Mouse (Mus musculus) heart, embryonic 16.5 days (tissue): ENCODE results near the gene Brd9. TPM values are rescaled to one million over a fixed set of nuclear protein-coding genes. Genes with fewer than 3 reads are reported as not detected.
A peak's percentile ranks its signal among the peaks of the same experiment; 100 is the strongest.

Source experiments
- ATAC-seq: fragments of 200-750 bp; cut with Nextera tagmentation; replicated peaks from 2 replicates; pipeline ENCODE4 v1.8.0; 2017; ENCODE audit warnings: moderate number of reproducible peaks; ENCODE audit not compliant: insufficient read depth, low FRiP score; ENCODE audit errors: extremely low read depth
- H3K27ac ChIP-seq: fragments of 300-500 bp; sonication (generic); 2 replicates; pipeline ENCODE4 v1.5.1; 2014; ENCODE audit warnings: mild to moderate bottlenecking, low read length, control low read depth, moderate library complexity
- H3K27me3 ChIP-seq: fragments of 300-500 bp; sonication (generic); 2 replicates; pipeline ENCODE4 v1.6.1; 2014; ENCODE audit warnings: low read length, mixed read lengths; ENCODE audit not compliant: control insufficient read depth, insufficient read depth
- H3K36me3 ChIP-seq: fragments of 300-500 bp; sonication (generic); 2 replicates; pipeline ENCODE4 v1.6.1; 2014; ENCODE audit not compliant: control insufficient read depth, insufficient read depth
- H3K4me1 ChIP-seq: fragments of 300-500 bp; sonication (generic); 2 replicates; pipeline ENCODE4 v1.6.1; 2014; ENCODE audit warnings: low read length, mixed read lengths; ENCODE audit not compliant: control insufficient read depth, insufficient read depth
- H3K4me2 ChIP-seq: fragments of 300-500 bp; sonication (generic); 2 replicates; pipeline ENCODE4 v1.6.1; 2014; ENCODE audit warnings: low read depth, mild to moderate bottlenecking, control low read depth, low read length
- H3K4me3 ChIP-seq: fragments of 300-500 bp; sonication (generic); 2 replicates; pipeline ENCODE4 v1.5.1; 2014; ENCODE audit warnings: mild to moderate bottlenecking, control low read depth, low read length
- H3K9ac ChIP-seq: fragments of 300-500 bp; sonication (generic); 2 replicates; pipeline ENCODE4 v1.6.1; 2014; ENCODE audit warnings: low read length, control low read depth
- H3K9me3 ChIP-seq: fragments of 300-500 bp; sonication (generic); replicated peaks from 2 replicates; pipeline ENCODE4 v1.6.1; 2016; ENCODE audit warnings: low read length; ENCODE audit not compliant: control insufficient read depth
- WGBS: fragments of 180-500 bp; shearing (Covaris S2); extraction: QIAGEN DNeasy Blood & Tissue Kit; methylation state at CpG from one replicate; pipeline ENCODE4 v1.1.7; 2014; 5-methylcytosine and 5-hydroxymethylcytosine counted together
- polyA plus RNA-seq: library from polyadenylated mRNA; unstranded; fragments of >200 nt; fragmentation: Nextera tagmentation; extraction: Ambion mirVana; gene quantifications from 2 replicates; pipeline ENCODE4 v1.2.1, GENCODE M21; 2015

Brd9 gene
- 36.4 and 38.1 TPM in 2 replicates for polyA plus RNA-seq

DNA sequence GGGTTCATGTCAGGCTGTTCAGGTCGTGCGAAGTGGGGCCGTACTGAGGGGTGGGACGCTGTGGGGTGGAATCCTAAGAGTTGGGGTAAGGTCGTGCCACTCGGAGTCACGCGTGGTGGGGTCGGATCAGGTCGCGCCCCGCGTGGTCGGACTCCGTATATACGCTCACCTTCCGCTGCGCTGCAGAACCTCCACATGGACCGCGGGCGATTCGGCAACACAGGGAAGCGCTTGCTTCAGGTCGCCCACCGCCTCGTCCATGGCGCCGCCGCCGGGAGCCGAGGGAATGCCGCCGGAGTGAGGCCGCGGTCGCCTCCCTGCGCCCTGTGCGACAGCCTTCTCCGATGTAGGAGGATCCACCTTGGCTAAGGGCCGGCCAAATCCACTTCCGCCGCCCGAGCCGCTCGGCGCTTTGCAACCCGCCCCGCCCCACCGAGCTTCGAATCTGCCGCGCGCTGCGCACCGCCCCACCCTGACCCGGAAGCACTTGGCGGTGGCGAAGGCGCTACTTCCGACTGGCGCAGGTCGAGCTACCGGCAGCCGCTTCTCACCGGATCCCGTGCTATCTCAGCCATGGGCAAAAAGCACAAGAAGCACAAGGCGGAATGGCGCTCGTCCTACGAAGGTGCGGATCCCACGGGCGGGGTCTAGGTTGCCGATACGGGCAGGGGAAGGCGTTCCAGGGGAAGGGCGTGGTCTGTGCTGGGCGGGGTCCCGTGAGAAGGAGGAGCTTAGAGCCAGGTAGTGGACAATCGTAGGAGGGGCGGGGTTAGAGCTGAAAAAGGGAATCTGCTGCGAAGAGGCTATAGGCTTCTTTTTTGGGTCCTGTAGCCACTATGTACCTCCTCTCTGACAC, at the start of gene Brd9, which contains the start of gene Trip13:
Brd9 (plus strand) TSS at position 491 of the 856 bp plus-strand sequence.
Trip13 (minus strand) TSS at position 464 of the 856 bp plus-strand sequence.
- peak; percentile 93 for ATAC-seq
- H3K9ac ChIP-seq: peak within 1 kb of the TSS; percentile 79
- under 1% methylated on average over 82 of the region's 82 CpGs for WGBS
- H3K27ac ChIP-seq: peak within 1 kb of the TSS; percentile 91
- no peaks in the 10 kb centered on the region for H3K9me3 ChIP-seq
- H3K27me3 ChIP-seq: no peaks in the 10 kb centered on the region
- H3K36me3 ChIP-seq: peaks cover 20% of the 10 kb centered on the region
- H3K4me3 ChIP-seq: peak within 1 kb of the TSS; percentile 80
- H3K4me2 ChIP-seq: peak within 1 kb of the TSS; percentile 72
- peaks cover 8% of the 10 kb centered on the region for H3K4me1 ChIP-seq

DNA sequence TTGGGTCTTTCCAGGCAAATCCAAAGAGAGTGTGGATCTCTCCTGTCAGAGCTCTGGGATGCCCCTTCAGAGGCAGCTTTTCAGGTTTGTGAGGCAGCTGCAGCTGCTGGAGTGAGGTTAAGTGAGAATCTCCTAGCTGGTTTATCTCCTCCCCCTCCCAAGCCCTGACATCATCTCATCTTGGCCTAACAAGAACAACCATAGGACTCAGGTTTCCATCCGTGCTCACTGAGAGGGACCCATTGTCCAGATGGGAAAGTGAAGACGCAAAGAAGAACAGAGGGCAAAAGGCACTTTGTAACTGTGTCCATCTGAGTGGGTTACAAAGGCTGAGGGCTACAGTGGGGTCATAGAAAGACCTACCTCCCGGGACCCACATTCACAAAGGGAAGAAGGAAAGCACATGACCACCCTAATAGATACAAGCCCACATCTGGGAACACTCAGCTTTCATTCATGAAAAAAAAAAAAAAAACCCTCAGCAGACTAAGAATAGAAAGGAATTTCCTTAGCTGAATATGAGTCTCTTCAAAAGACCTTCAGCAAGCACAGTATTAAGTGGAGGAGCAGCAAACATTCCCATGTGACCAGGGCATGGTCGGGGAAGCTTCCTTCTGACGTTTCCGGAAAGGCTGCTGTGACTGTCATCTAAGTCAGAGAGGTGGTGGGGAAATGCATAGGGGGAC, 45.0 kb upstream of the Brd9 start:
- 0 out of 2 replicates have a peak, but pooled peaks have one; percentile 43 for ATAC-seq
- Histone ChIP-seq H3K4me3 (no peak overlapping the region), H3K9ac (no peak overlapping the region), H3K4me2 (no peak overlapping the region), H3K4me1 (peaks cover 6% of the 10 kb centered on the region), H3K27me3 (no peaks in the 10 kb centered on the region), H3K27ac (no peak overlapping the region), H3K36me3 (no peaks in the 10 kb centered on the region), H3K9me3 (no peaks in the 10 kb centered on the region)
- WGBS: 24% methylated on average over 6 of the region's 6 CpGs

DNA sequence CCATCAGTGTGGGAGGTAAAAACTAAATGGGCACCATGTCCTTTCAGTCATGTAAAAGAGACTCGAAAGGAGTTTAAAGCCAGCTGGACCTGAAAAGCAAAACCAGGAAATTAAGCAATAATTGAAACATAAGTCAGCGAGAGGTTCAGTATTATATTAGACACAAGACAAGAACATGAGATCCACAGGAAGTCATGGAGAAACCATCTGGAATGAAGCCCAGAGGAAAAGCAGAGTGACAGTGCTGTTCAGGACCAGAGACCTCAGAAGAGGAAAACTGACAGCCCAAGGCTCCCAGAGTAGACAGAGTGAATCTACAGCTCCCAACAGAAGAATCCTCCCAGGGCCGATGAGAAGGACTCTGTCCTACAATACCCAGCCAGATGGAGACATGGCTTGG, 40.0 kb upstream of the Brd9 start:
- Histone ChIP-seq H3K4me1 (peaks cover 4% of the 10 kb centered on the region), H3K9me3 (no peaks in the 10 kb centered on the region), H3K27ac (no peak overlapping the region), H3K36me3 (no peaks in the 10 kb centered on the region), H3K4me2 (no peak overlapping the region), H3K4me3 (no peak overlapping the region), H3K9ac (no peak overlapping the region), H3K27me3 (no peaks in the 10 kb centered on the region)
- 70% methylated on average over 3 of the region's 3 CpGs for WGBS
- ATAC-seq: no peak

DNA sequence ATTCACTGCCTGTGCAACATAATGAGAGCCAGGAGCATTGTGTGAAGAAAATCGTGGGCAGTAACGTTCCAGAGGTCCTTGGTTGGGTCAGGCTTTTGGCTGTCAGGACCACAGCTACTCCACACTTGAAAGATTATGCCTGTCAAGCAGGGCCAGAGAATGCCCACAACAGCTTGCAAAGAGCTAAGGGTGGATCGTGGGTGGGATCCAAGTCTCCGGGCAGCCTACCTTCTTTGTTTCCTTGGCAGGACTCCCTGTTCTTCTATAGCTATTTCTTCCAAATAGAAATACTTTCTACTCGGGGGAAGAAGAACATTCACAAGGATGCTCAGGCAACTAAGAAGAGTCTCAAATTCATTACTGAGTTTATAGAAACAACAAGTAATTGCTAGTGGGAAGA, 30.5 kb upstream of the Brd9 start:
- WGBS: 78% methylated on average over 5 of the region's 5 CpGs
- no peaks in the 10 kb centered on the region for H3K4me1 ChIP-seq
- no peak for ATAC-seq
- no peaks in the 10 kb centered on the region for H3K9me3 ChIP-seq
- no peaks in the 10 kb centered on the region for H3K27me3 ChIP-seq
- H3K4me3 ChIP-seq: no peak overlapping the region
- no peaks in the 10 kb centered on the region for H3K36me3 ChIP-seq
- H3K9ac ChIP-seq: no peak overlapping the region
- H3K4me2 ChIP-seq: no peak overlapping the region
- H3K27ac ChIP-seq: no peak overlapping the region

DNA sequence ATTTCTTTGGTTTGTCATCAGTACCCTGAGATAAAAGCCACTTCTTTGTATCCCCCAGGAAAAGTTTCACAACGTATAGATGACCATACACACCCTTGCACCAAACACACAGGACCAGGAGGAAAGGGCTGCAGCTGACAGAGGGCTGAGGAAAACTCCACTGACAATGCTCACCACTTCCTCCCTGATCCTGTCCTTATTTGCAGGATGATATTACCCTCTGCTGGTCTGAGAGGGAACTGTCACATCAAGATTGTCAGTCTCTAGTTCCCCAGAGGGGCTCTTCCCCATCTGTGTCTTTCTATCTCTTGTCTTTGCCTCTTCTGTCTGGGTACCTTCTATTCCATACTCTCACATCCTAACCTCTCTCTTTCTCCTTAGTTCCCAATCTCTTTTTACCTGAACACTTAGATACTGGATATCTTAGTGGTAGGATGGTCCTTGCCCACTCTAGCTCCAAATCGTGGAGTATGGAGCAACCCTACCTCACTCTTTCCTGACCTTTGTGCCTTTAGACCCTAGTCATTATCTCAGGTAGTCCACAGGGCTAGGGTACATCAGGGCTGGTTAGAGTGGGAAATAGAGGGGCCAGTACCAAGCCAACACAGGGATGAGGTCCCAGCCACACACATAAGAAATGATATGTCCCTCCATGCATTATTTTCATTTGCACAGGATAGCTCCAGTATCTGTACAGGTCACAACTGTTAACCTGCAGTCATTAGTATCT, 29.8 kb upstream of the Brd9 start:
- no peak overlapping the region for H3K4me2 ChIP-seq
- no peaks in the 10 kb centered on the region; the same call in 1 of the 2 replicates for H3K36me3 ChIP-seq
- 0 out of 2 replicates have a peak, but pooled peaks have one; percentile 41 for ATAC-seq
- no peak overlapping the region for H3K9ac ChIP-seq
- WGBS: 61% methylated on average over 2 of the region's 2 CpGs
- H3K27me3 ChIP-seq: no peaks in the 10 kb centered on the region
- H3K27ac ChIP-seq: no peak overlapping the region
- no peaks in the 10 kb centered on the region for H3K9me3 ChIP-seq
- no peaks in the 10 kb centered on the region for H3K4me1 ChIP-seq
- no peak overlapping the region for H3K4me3 ChIP-seq

DNA sequence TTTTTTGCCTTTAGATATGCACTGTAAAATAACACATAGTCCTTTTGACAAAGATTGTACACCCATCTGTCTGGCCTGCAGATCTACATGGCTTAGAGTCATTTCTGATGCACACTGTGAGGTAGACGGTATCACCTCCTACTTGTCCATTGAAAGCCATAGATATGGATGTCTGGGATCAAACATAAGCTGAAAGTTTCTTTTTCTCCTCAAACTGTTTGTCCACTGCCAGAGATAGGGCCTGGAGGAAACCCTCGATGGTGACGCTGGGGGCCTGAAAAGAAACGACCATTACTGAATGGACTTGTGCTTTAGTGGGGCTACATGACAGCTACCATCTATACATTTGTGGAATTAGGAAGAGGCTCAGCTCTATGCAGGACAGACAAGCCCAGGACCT, 24.5 kb upstream of the Brd9 start:
- Histone ChIP-seq H3K27ac (no peak overlapping the region), H3K36me3 (peaks cover 21% of the 10 kb centered on the region), H3K9ac (no peak overlapping the region), H3K9me3 (no peaks in the 10 kb centered on the region), H3K4me2 (no peak overlapping the region), H3K4me3 (no peak overlapping the region), H3K27me3 (no peaks in the 10 kb centered on the region), H3K4me1 (no peaks in the 10 kb centered on the region)
- no peak for ATAC-seq
- WGBS: 93% methylated on average over 4 of the region's 4 CpGs

DNA sequence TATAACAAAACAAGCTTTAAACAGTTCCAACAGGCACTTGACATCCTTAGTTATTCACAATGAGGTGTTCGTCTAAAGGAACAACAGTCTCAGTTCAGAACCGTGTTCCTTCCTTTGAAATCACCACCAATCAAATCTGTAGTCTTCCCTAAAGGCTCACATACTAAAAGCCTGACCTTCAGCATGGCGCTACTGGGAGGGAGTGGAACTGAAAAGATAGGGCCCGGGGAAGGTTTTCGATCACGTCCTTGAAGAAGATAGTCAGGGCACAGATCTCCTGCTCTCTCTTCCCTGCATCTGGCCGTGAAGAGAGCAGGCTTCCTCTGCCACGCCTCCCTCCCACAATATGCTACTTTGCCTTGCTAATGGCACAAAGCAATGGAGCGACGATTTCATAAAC, 5.4 kb upstream of the Brd9 start:
- ATAC-seq: no peak
- Histone ChIP-seq H3K4me3 (no peak overlapping the region), H3K4me2 (no peak overlapping the region)

DNA sequence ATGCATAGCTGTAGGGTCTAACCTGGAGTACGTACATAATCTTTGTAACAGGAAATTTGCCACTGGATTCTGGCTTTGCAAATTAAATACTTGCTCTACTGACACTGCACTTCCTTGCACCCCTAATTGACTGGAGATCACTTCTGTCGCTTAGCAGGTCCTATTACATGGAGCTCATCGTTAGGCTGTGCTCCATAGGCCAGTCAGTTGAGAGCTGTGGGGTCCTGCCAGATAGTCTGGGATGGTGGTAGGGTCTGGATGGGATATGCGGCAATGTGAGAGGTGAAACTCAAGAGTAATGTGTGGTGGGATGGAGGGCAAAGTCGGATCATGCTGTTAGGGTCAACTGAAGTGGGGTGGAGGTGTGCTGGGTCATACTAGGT, 682 bp upstream of the Brd9 start:
- no peaks in the 10 kb centered on the region for H3K27me3 ChIP-seq
- peak overlapping the region; percentile 80 for H3K4me3 ChIP-seq
- peak overlapping the region; percentile 61 for H3K4me2 ChIP-seq
- H3K9ac ChIP-seq: peak overlapping the region; percentile 79
- H3K36me3 ChIP-seq: peaks cover 15% of the 10 kb centered on the region
- no peaks in the 10 kb centered on the region for H3K9me3 ChIP-seq
- peaks cover 8% of the 10 kb centered on the region for H3K4me1 ChIP-seq
- no peak; the same call in 1 of the 2 replicates for ATAC-seq
- WGBS: 12% methylated on average over 5 of the region's 5 CpGs
- no peak overlapping the region for H3K27ac ChIP-seq

More for the DNA sequence above, 5.4 kb upstream of the Brd9 start:
- H3K27ac ChIP-seq: no peak overlapping the region
- H3K4me1 ChIP-seq: peaks cover 3% of the 10 kb centered on the region
- peaks cover 21% of the 10 kb centered on the region for H3K36me3 ChIP-seq
- 89% methylated on average over 10 of the region's 10 CpGs for WGBS
- H3K9me3 ChIP-seq: no peaks in the 10 kb centered on the region
- H3K9ac ChIP-seq: no peak overlapping the region
- no peaks in the 10 kb centered on the region for H3K27me3 ChIP-seq
